Mouse (Mus musculus): ENCODE measurements around the gene Vmn2r90.

DNA sequence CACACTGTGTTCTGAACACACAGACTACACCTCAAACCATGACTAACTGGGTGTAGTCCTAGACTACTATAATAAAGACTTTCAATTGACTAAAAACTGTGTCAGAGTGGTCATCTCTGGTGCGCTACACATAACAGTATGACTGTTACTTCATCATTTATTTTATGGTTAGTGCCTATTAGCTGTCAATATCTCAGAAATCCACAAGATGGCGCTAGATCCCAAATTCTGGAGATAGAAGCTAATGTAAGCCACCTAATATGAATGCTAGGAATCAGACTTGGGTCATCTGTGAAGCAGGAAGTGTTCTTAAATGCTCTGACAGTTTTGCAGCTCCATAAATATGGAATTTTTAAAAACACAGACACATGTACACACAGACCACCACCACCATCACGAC lies 62.9 kb downstream of the Vmn2r90 start:
- peak; percentile 41; the same call in 1 of the 2 replicates for TF ChIP-seq CTCF (IDR thresholded peaks at IDR 0.05; ENCODE audit: borderline replicate concordance, extremely low read depth, insufficient read depth, insufficient read length)
- TF ChIP-seq POLR2A (IDR thresholded peaks at IDR 0.05; ENCODE audit: borderline replicate concordance, extremely low read depth, insufficient read depth, insufficient read length, poor library complexity, severe bottlenecking), result no peak
